Mouse (Mus musculus): ENCODE results near the gene Gm27179. TPM values are rescaled to one million over a fixed set of nuclear protein-coding genes. Genes with fewer than 3 reads are reported as not detected.

Gene Gm27179
- polyA plus RNA-seq (2012; ENCODE audit: low replicate concordance), result 0.06 TPM in 1 of 2 replicates, not detected in the other

GRCm38 (mm10) chr14:69512449-69512848 lies at the start of gene Gm27179:
TSS of gene Gm27179 (minus strand) at chr14:69512549.

GRCm38 (mm10) chr14:69555110-69555831 lies 42.9 kb upstream of the Gm27179 start, which contains the start of gene Entpd4b:
TSS of gene Entpd4b (plus strand) at chr14:69555424.

GRCm38 (mm10) chr14:69503174-69503573 lies 9.2 kb downstream of the Gm27179 start, which contains the start of gene Gm16867:
TSS of gene Gm16867 (minus strand) at chr14:69503362.

Other genes starting within 250 kb of the Gm27179 start
- not detected in 2 replicates for gene Synb, start 218.2 kb downstream of the Gm27179 start, polyA plus RNA-seq (2012; ENCODE audit: low replicate concordance)
- 12.6 TPM in 1 of 2 replicates, not detected in the other for gene Gm16867, start 9.2 kb downstream of the Gm27179 start, polyA plus RNA-seq (2012; ENCODE audit: low replicate concordance)
- 4.2 and 5.6 TPM in 2 replicates for gene Entpd4b, start 42.9 kb upstream of the Gm27179 start, polyA plus RNA-seq (2012; ENCODE audit: low replicate concordance)